Mouse (Mus musculus): ENCODE results near the gene Lsm7. TPM values are rescaled to one million over a fixed set of nuclear protein-coding genes. Genes with fewer than 3 reads are reported as not detected.

Lsm7 gene
- 278 and 372 TPM in 2 replicates for polyA plus RNA-seq (2015; fragmentation: Nextera tagmentation; extraction: Ambion mirVana)

GRCm38 (mm10) chr10:80854913-80855748 is at the start of gene Lsm7, which contains the start of gene Sppl2b:
Gene Lsm7 (minus strand): TSS chr10:80855209.
Gene Sppl2b (plus strand): TSS chr10:80855275.

GRCm38 (mm10) chr10:80900318-80901247 is 45.6 kb upstream of the Lsm7 start, which contains the start of gene Timm13:
Gene Timm13 (minus strand): TSS chr10:80900969.

GRCm38 (mm10) chr10:80871581-80871980 is 16.6 kb upstream of the Lsm7 start, which contains the start of gene Tmprss9:
Gene Tmprss9 (plus strand): TSS chr10:80871848.

GRCm38 (mm10) chr10:80843931-80844547 is 11.0 kb downstream of the Lsm7 start, which contains the start of gene Lingo3:
Gene Lingo3 (minus strand): TSS chr10:80844039.

GRCm38 (mm10) chr10:80826151-80827062 is 28.6 kb downstream of the Lsm7 start, which contains the start of gene Oaz1:
Gene Oaz1 (plus strand): TSS chr10:80826656.

GRCm38 (mm10) chr10:80813366-80813765 is 41.6 kb downstream of the Lsm7 start, which contains the start of gene Jsrp1:
Gene Jsrp1 (minus strand): TSS chr10:80813498.

GRCm38 (mm10) chr10:80804916-80805315 is 50.1 kb downstream of the Lsm7 start, which contains the start of gene Amh:
Gene Amh (plus strand): TSS chr10:80805243.

Small RNA genes lying within 50 kb of the gene (microRNA-seq; reads per million reads assigned to microRNA genes)
- gene Mir1982 (ENCODE audit: borderline replicate concordance, insufficient number of aligned reads), result 2.8 reads per million

Other genes starting within 250 kb of the Lsm7 start
- 0.65 and 0.98 TPM in 2 replicates for gene Gm49322, start 249.2 kb downstream of the Lsm7 start, polyA plus RNA-seq (2015; fragmentation: Nextera tagmentation; extraction: Ambion mirVana)
- 102 and 121 TPM in 2 replicates for gene Csnk1g2, start 232.4 kb downstream of the Lsm7 start, polyA plus RNA-seq (2015; fragmentation: Nextera tagmentation; extraction: Ambion mirVana)
- 50.2 and 59.5 TPM in 2 replicates for gene Btbd2, start 198.1 kb downstream of the Lsm7 start, polyA plus RNA-seq (2015; fragmentation: Nextera tagmentation; extraction: Ambion mirVana)
- 42.1 and 50.3 TPM in 2 replicates for gene Mknk2, start 177.1 kb downstream of the Lsm7 start, polyA plus RNA-seq (2015; fragmentation: Nextera tagmentation; extraction: Ambion mirVana)
- 18.3 and 26.4 TPM in 2 replicates for gene Mob3a, start 153.2 kb downstream of the Lsm7 start, polyA plus RNA-seq (2015; fragmentation: Nextera tagmentation; extraction: Ambion mirVana)
- gene Izumo4, start 153.0 kb downstream of the Lsm7 start, polyA plus RNA-seq (2015; fragmentation: Nextera tagmentation; extraction: Ambion mirVana), result 20.7 and 36.4 TPM in 2 replicates
- 42.5 and 53.7 TPM in 2 replicates for gene Ap3d1, start 112.9 kb downstream of the Lsm7 start, polyA plus RNA-seq (2015; fragmentation: Nextera tagmentation; extraction: Ambion mirVana)
- 6.1 and 11.7 TPM in 2 replicates for gene Dot1l, start 100.0 kb downstream of the Lsm7 start, polyA plus RNA-seq (2015; fragmentation: Nextera tagmentation; extraction: Ambion mirVana)
- gene Sf3a2, start 57.0 kb downstream of the Lsm7 start, polyA plus RNA-seq (2015; fragmentation: Nextera tagmentation; extraction: Ambion mirVana), result 40.1 and 44.3 TPM in 2 replicates
- 108 and 114 TPM in 2 replicates for gene Plekhj1, start 56.6 kb downstream of the Lsm7 start, polyA plus RNA-seq (2015; fragmentation: Nextera tagmentation; extraction: Ambion mirVana)
- 0.10 and 0.13 TPM in 2 replicates for gene Amh, start 50.0 kb downstream of the Lsm7 start, polyA plus RNA-seq (2015; fragmentation: Nextera tagmentation; extraction: Ambion mirVana)
- 5.0 and 9.2 TPM in 2 replicates for gene Jsrp1, start 41.7 kb downstream of the Lsm7 start, polyA plus RNA-seq (2015; fragmentation: Nextera tagmentation; extraction: Ambion mirVana)
- 1,421 and 1,451 TPM in 2 replicates for gene Oaz1, start 28.6 kb downstream of the Lsm7 start, polyA plus RNA-seq (2015; fragmentation: Nextera tagmentation; extraction: Ambion mirVana)
- gene Lingo3, start 11.2 kb downstream of the Lsm7 start, polyA plus RNA-seq (2015; fragmentation: Nextera tagmentation; extraction: Ambion mirVana), result 0.48 and 0.68 TPM in 2 replicates
- gene Sppl2b, start 66 bp upstream of the Lsm7 start, polyA plus RNA-seq (2015; fragmentation: Nextera tagmentation; extraction: Ambion mirVana), result 18.2 and 30.1 TPM in 2 replicates
- 0.12 and 0.24 TPM in 2 replicates for gene Tmprss9, start 16.6 kb upstream of the Lsm7 start, polyA plus RNA-seq (2015; fragmentation: Nextera tagmentation; extraction: Ambion mirVana)
- 369 and 379 TPM in 2 replicates for gene Timm13, start 45.8 kb upstream of the Lsm7 start, polyA plus RNA-seq (2015; fragmentation: Nextera tagmentation; extraction: Ambion mirVana)
- 8.7 and 10.7 TPM in 2 replicates for gene Lmnb2, start 63.0 kb upstream of the Lsm7 start, polyA plus RNA-seq (2015; fragmentation: Nextera tagmentation; extraction: Ambion mirVana)
- 14.3 and 17.2 TPM in 2 replicates for gene Gadd45b, start 74.9 kb upstream of the Lsm7 start, polyA plus RNA-seq (2015; fragmentation: Nextera tagmentation; extraction: Ambion mirVana)
- 2.3 and 3.8 TPM in 2 replicates for gene Gng7, start 159.7 kb upstream of the Lsm7 start, polyA plus RNA-seq (2015; fragmentation: Nextera tagmentation; extraction: Ambion mirVana)
- 1.9 and 4.9 TPM in 2 replicates for gene Diras1, start 170.5 kb upstream of the Lsm7 start, polyA plus RNA-seq (2015; fragmentation: Nextera tagmentation; extraction: Ambion mirVana)
- 18.7 and 24.7 TPM in 2 replicates for gene Slc39a3, start 182.2 kb upstream of the Lsm7 start, polyA plus RNA-seq (2015; fragmentation: Nextera tagmentation; extraction: Ambion mirVana)
- gene Sgta, start 205.0 kb upstream of the Lsm7 start, polyA plus RNA-seq (2015; fragmentation: Nextera tagmentation; extraction: Ambion mirVana), result 110 and 143 TPM in 2 replicates
- gene Thop1, start 214.8 kb upstream of the Lsm7 start, polyA plus RNA-seq (2015; fragmentation: Nextera tagmentation; extraction: Ambion mirVana), result 22.1 and 33.3 TPM in 2 replicates
- gene Creb3l3, start 243.7 kb upstream of the Lsm7 start, polyA plus RNA-seq (2015; fragmentation: Nextera tagmentation; extraction: Ambion mirVana), result 6.4 and 8.8 TPM in 2 replicates

Data from adrenal gland, postnatal 0 days (tissue).